Mouse (Mus musculus) MEL (cell line): ENCODE results near the gene Clec2e. TPM values are rescaled to one million over a fixed set of nuclear protein-coding genes. Genes with fewer than 3 reads are reported as not detected.

Source experiments
- DNase-seq: peaks from one replicate; pipeline ENCODE4 v3.0.0; 2011; ENCODE audit warnings: low read depth, low spot score
- H3K27ac ChIP-seq: 2 replicates; pipeline ENCODE4 v1.5.1; 2012; ENCODE audit warnings: low read depth, mild to moderate bottlenecking, control low read depth, low read length, moderate library complexity; ENCODE audit not compliant: control insufficient read depth
- H3K27me3 ChIP-seq, 2 experiments: fragments of 150-350 bp in 1 of 2; sonication (generic) in 1 of 2; 2 replicates each; pipeline ENCODE4 v1.6.1; 2012; ENCODE audit warnings: low read length in 2 of 2, mild to moderate bottlenecking in 2 of 2, improper control_type of control experiment in 1 of 2, moderate library complexity in 1 of 2; ENCODE audit not compliant: insufficient read depth in 2 of 2, control insufficient read depth in 1 of 2
- H3K36me3 ChIP-seq, 2 experiments: 2 replicates each; pipeline ENCODE4 v1.6.1; 2012 to 2014; ENCODE audit warnings: low read length in 2 of 2, improper control_type of control experiment in 1 of 2, inconsistent platforms in 1 of 2, mild to moderate bottlenecking in 1 of 2; ENCODE audit not compliant: insufficient read depth in 2 of 2, control insufficient read depth in 1 of 2
- H3K4me1 ChIP-seq, 2 experiments: fragments of 150-350 bp in 1 of 2; sonication (generic) in 1 of 2; 2 replicates each; pipeline ENCODE4 v1.6.1; 2012; ENCODE audit warnings: low read length in 2 of 2, improper control_type of control experiment in 1 of 2, mild to moderate bottlenecking in 1 of 2; ENCODE audit not compliant: insufficient read depth in 2 of 2, control insufficient read depth in 1 of 2
- H3K4me3 ChIP-seq, 2 experiments: fragments of 150-350 bp in 1 of 2; sonication (generic) in 1 of 2; 2 replicates each; pipeline ENCODE4 v1.5.1; 2012; ENCODE audit warnings: low read depth in 2 of 2, low read length in 2 of 2, mild to moderate bottlenecking in 2 of 2, moderate library complexity in 2 of 2, control low read depth in 1 of 2, improper control_type of control experiment in 1 of 2; ENCODE audit not compliant: control insufficient read depth in 1 of 2, insufficient read depth in 1 of 2
- H3K79me2 ChIP-seq: 2 replicates; pipeline ENCODE4 v1.6.1; 2012; ENCODE audit warnings: mild to moderate bottlenecking, low read length, moderate library complexity; ENCODE audit not compliant: control insufficient read depth, poor library complexity, insufficient read depth
- H3K9ac ChIP-seq: 2 replicates; pipeline ENCODE4 v1.6.1; 2012; ENCODE audit warnings: low read depth, mild to moderate bottlenecking, control low read depth, low read length, moderate library complexity; ENCODE audit not compliant: control insufficient read depth, poor library complexity, severe bottlenecking
- H3K9me3 ChIP-seq: fragments of 150-350 bp; sonication (generic); replicated peaks from 2 replicates; pipeline ENCODE4 v1.6.1; 2012; ENCODE audit warnings: mild to moderate bottlenecking, low read length, improper control_type of control experiment, moderate library complexity; ENCODE audit not compliant: insufficient read depth
- BHLHE40 ChIP-seq: IDR thresholded peaks from 2 replicates; pipeline ENCODE4 v1.6.1; 2012; ENCODE audit warnings: low read depth, mild to moderate bottlenecking, inconsistent platforms, low read length, improper control_type of control experiment, borderline replicate concordance
- CHD1 ChIP-seq: IDR thresholded peaks from 2 replicates; pipeline ENCODE4 v1.6.1; 2012; ENCODE audit warnings: low read depth, mild to moderate bottlenecking, inconsistent platforms, low read length, improper control_type of control experiment
- CHD2 ChIP-seq: IDR thresholded peaks from 2 replicates; pipeline ENCODE4 v1.6.1; 2011; ENCODE audit warnings: low read length, improper control_type of control experiment
- CTCF ChIP-seq, 3 experiments: IDR thresholded peaks in 2 of 3; conservative IDR thresholded peaks in 1 of 3; 2 replicates each; pipeline ENCODE4 v1.5.1; 2011 to 2012; ENCODE audit warnings: low read length in 3 of 3, low read depth in 2 of 3, mild to moderate bottlenecking in 2 of 3, improper control_type of control experiment in 1 of 3, inconsistent platforms in 1 of 3, mixed read lengths in 1 of 3, moderate library complexity in 1 of 3; ENCODE audit not compliant: control insufficient read depth in 1 of 3, insufficient read depth in 1 of 3, poor library complexity in 1 of 3, severe bottlenecking in 1 of 3
- E2F4 ChIP-seq: IDR thresholded peaks from 2 replicates; pipeline ENCODE4 v1.6.1; 2011; ENCODE audit warnings: low read depth, low read length, improper control_type of control experiment, borderline replicate concordance
- EP300 ChIP-seq, 2 experiments: IDR thresholded peaks; 2 replicates each; pipeline ENCODE4 v1.6.1; 2011; ENCODE audit warnings: improper control_type of control experiment in 2 of 2, low read length in 2 of 2, low read depth in 1 of 2, mild to moderate bottlenecking in 1 of 2
- ETS1 ChIP-seq: IDR thresholded peaks from 2 replicates; pipeline ENCODE4 v1.6.1; 2012; ENCODE audit warnings: low read depth, mild to moderate bottlenecking, inconsistent platforms, low read length, improper control_type of control experiment, moderate library complexity
- GATA1 ChIP-seq: IDR thresholded peaks from 2 replicates; pipeline ENCODE4 v1.6.1; 2011; ENCODE audit warnings: low read depth, low read length, improper control_type of control experiment
- HCFC1 ChIP-seq: IDR thresholded peaks from 2 replicates; pipeline ENCODE4 v1.6.1; 2012; ENCODE audit warnings: low read depth, mild to moderate bottlenecking, inconsistent platforms, low read length, improper control_type of control experiment, moderate library complexity
- KAT2A ChIP-seq: conservative IDR thresholded peaks from 2 replicates; pipeline ENCODE4 v1.6.1; 2012; ENCODE audit warnings: low read depth, low read length, improper control_type of control experiment, inconsistent platforms
- MAFK ChIP-seq: IDR thresholded peaks from 2 replicates; pipeline ENCODE4 v1.6.1; 2011; ENCODE audit warnings: low read depth, mild to moderate bottlenecking, low read length, improper control_type of control experiment, borderline replicate concordance
- MAX ChIP-seq: IDR thresholded peaks from 2 replicates; pipeline ENCODE4 v1.6.1; 2011; ENCODE audit warnings: low read length, improper control_type of control experiment
- MEF2A ChIP-seq: IDR thresholded peaks from 2 replicates; pipeline ENCODE4 v1.6.1; 2014; ENCODE audit warnings: low read depth, mild to moderate bottlenecking, inconsistent platforms, low read length, improper control_type of control experiment; ENCODE audit not compliant: poor library complexity, insufficient replicate concordance, severe bottlenecking; ENCODE audit errors: extremely low read depth
- MXI1 ChIP-seq: IDR thresholded peaks from 2 replicates; pipeline ENCODE4 v1.6.1; 2011; ENCODE audit warnings: mild to moderate bottlenecking, low read depth, low read length, improper control_type of control experiment
- MYB ChIP-seq: IDR thresholded peaks from 2 replicates; pipeline ENCODE4 v1.6.1; 2011; ENCODE audit warnings: mild to moderate bottlenecking, low read depth, low read length, improper control_type of control experiment
- POLR2AphosphoS2 ChIP-seq: IDR thresholded peaks from 2 replicates; pipeline ENCODE4 v1.6.1; 2011; ENCODE audit warnings: low read length, improper control_type of control experiment
- POLR2AphosphoS5 ChIP-seq: IDR thresholded peaks from 2 replicates; pipeline ENCODE4 v1.6.1; 2012; ENCODE audit warnings: low read depth, borderline replicate concordance, mild to moderate bottlenecking, inconsistent platforms, low read length, moderate library complexity, mixed read lengths
- SMC3 ChIP-seq: IDR thresholded peaks from 2 replicates; pipeline ENCODE4 v1.6.1; 2011; ENCODE audit warnings: low read depth, low read length, improper control_type of control experiment
- TBP ChIP-seq: IDR thresholded peaks from 2 replicates; pipeline ENCODE4 v1.8.0; 2011; ENCODE audit warnings: low read depth, low read length, improper control_type of control experiment
- TCF12 ChIP-seq: IDR thresholded peaks from 2 replicates; pipeline ENCODE4 v1.6.1; 2014; ENCODE audit warnings: low read depth, mild to moderate bottlenecking, inconsistent platforms, low read length, improper control_type of control experiment, moderate library complexity
- USF1 ChIP-seq: IDR thresholded peaks from 2 replicates; pipeline ENCODE4 v1.6.1; 2014; ENCODE audit warnings: low read depth, mild to moderate bottlenecking, inconsistent platforms, low read length, improper control_type of control experiment, moderate library complexity
- USF2 ChIP-seq, 2 experiments: IDR thresholded peaks; 2 replicates each; pipeline ENCODE4 v1.6.1; 2011 to 2012; ENCODE audit warnings: improper control_type of control experiment in 2 of 2, low read length in 2 of 2, borderline replicate concordance in 1 of 2, inconsistent platforms in 1 of 2, low read depth in 1 of 2, mild to moderate bottlenecking in 1 of 2; ENCODE audit not compliant: insufficient read depth in 1 of 2
- ZKSCAN1 ChIP-seq: IDR thresholded peaks from 2 replicates; pipeline ENCODE4 v1.6.1; 2012; ENCODE audit warnings: low read depth, mild to moderate bottlenecking, inconsistent platforms, low read length, improper control_type of control experiment, moderate library complexity
- ZMIZ1 ChIP-seq: IDR thresholded peaks from 2 replicates; pipeline ENCODE4 v1.6.1; 2012; ENCODE audit warnings: low read depth, mild to moderate bottlenecking, inconsistent platforms, low read length, improper control_type of control experiment, moderate library complexity
- ZNF384 ChIP-seq: IDR thresholded peaks from 2 replicates; pipeline ENCODE4 v1.6.1; 2012; ENCODE audit warnings: low read depth, mild to moderate bottlenecking, inconsistent platforms, low read length, improper control_type of control experiment
- polyA plus RNA-seq, 2 experiments: library from polyadenylated mRNA; stranded (reverse) in 1 of 2; unstranded in 1 of 2; fragments of >175 nt in 1 of 2; fragments of >200 nt in 1 of 2; gene quantifications; 2 replicates each; pipeline versions ENCODE4 v1.2.1 to v1.2.4; 2012; ENCODE audit warnings: low replicate concordance in 2 of 2, low read depth in 1 of 2; ENCODE audit not compliant: insufficient read length in 2 of 2, insufficient read depth in 1 of 2, missing spikeins in 1 of 2
- total RNA-seq: library from RNA; depleted of rRNA; stranded (reverse); fragments of 300-350 nt; gene quantifications from 2 replicates; pipeline ENCODE4 v1.2.3, GENCODE M21; 2012

The Clec2e gene
- total and polyA plus RNA-seq, 3 experiments, result not detected

DNA sequence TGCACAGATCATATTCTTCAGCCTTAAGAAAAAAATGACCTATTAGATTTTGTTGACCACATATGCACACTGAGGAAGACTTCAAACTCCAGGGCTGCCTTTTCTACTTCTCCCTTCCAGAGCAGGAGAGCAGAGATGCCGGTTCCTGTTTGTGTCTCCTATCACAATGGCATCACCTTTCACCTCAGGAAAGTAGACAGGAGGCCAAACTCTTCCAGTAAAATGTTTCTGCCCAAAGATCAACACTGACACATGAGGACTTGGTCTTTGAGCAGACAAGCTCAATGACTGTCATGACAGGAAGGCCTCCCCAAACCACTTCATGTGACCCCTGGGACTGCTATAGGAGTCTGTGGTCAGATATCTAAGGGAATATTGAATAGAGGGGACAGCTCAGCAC, 11.8 kb upstream of the Clec2e start:
- Histone ChIP-seq H3K9me3 (no peaks in the 10 kb centered on the region), H3K36me3 (no peaks in the 10 kb centered on the region), H3K79me2 (no peaks in the 10 kb centered on the region), H3K27me3 (no peaks in the 10 kb centered on the region; a peak in 2 of 4 replicates), H3K4me3 (no peak overlapping the region), H3K4me1 (no peaks in the 10 kb centered on the region), H3K9ac (no peak overlapping the region), H3K27ac (no peak overlapping the region)
- DNase-seq, result no peak
- TF ChIP-seq E2F4 (no peak), ZKSCAN1 (no peak), BHLHE40 (no peak), CHD1 (no peak), TBP (no peak), MAX (no peak), SMC3 (no peak), HCFC1 (no peak), USF1 (no peak), MEF2A (no peak), ZNF384 (no peak), TCF12 (no peak), USF2 (IDR thresholded peaks at IDR 0.05; ENCODE audit: borderline replicate concordance in 1 of 2, insufficient read depth in 1 of 2, low read depth in 1 of 2, low read length in 2 of 2) (no peak), POLR2AphosphoS2 (no peak), MXI1 (no peak), EP300 (IDR thresholded peaks at IDR 0.05; ENCODE audit: low read depth in 1 of 2, low read length in 2 of 2) (no peak)

DNA sequence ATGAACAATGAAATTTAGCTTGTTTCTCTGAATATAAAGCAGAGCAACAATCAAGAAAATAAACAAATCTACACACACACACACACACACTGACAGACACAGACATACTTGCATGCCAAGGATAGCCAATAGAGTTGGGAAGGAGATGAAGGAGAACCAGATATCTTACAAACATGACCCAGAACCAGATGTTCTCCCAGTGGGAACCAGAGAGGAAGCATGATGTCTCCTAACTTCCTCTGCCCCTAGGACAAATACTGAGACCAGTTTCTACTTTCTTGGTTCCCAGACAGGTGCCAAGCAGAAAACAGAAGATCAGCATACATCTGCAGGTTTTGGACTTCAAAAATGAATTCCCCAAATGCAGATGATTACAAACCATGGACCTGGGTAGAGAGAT, 7.2 kb upstream of the Clec2e start:
- no peaks in the 10 kb centered on the region for H3K36me3 ChIP-seq
- H3K79me2 ChIP-seq, result no peaks in the 10 kb centered on the region
- H3K9ac ChIP-seq, result no peak overlapping the region
- no peak overlapping the region for H3K27ac ChIP-seq
- H3K9me3 ChIP-seq, result no peaks in the 10 kb centered on the region
- no peaks in the 10 kb centered on the region for H3K4me1 ChIP-seq
- TF ChIP-seq POLR2AphosphoS5, result no peak
- no peak for TF ChIP-seq ETS1
- no peak for TF ChIP-seq MAFK
- TF ChIP-seq MAX, result no peak
- TF ChIP-seq ZMIZ1, result no peak
- no peak for TF ChIP-seq GATA1
- TF ChIP-seq MYB, result no peak
- no peak for TF ChIP-seq MXI1
- TF ChIP-seq CHD2, result no peak
- no peak for TF ChIP-seq KAT2A
- TF ChIP-seq CHD1, result no peak
- no peak for TF ChIP-seq CTCF (IDR thresholded peaks at IDR 0.05 in 2 of 3, conservative IDR thresholded peaks at IDR 0.05 in 1 of 3; ENCODE audit: control insufficient read depth in 1 of 3, insufficient read depth in 1 of 3, low read depth in 2 of 3, low read length in 3 of 3, poor library complexity in 1 of 3, severe bottlenecking in 1 of 3)
- H3K27me3 ChIP-seq, result no peaks in the 10 kb centered on the region; a peak in 2 of 4 replicates
- no peak for DNase-seq
- H3K4me3 ChIP-seq, result no peak overlapping the region
